ENCODE assay signal across 7 mouse cellular contexts in the genomic region with DNA sequence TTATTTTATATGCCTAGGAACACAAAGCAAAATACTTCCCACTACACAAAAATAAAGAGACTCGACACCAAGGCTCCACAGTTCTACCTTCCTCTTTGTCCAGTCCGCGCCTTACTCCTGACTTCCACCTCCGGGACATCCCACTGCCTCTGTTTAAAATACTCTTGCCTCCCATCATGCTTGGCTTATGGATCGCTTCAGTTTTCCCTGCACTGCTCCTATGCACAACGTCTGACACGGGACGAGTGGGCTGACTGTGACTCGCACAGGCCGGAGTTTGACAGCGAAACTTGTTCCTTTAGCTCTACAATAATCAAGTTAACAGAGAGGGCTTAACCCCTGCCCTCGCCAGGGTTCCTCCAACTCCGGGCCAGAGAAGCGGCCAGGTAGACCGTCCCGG. TPM values are rescaled to one million over a fixed set of nuclear protein-coding genes. Genes with fewer than 3 reads are reported as not detected.
DNase-seq lines count a peak whose midpoint lies in the region; ATAC-seq and TF ChIP-seq lines count a peak whose summit lies in the region.

No protein-coding gene starts in this region.

- H3K9me3 ChIP-seq in lung, postnatal 0 days (ENCODE audit: low read length), result no peaks in the 10 kb centered on the region
- no peaks in the 10 kb centered on the region for H3K9me3 ChIP-seq in limb, embryonic 15.5 days
- H3K9me3 ChIP-seq in stomach, embryonic 15.5 days, result no peaks in the 10 kb centered on the region

- no peak for TF ChIP-seq EP300 in lung, postnatal 0 days (IDR thresholded peaks at IDR 0.05)

- ATAC-seq in lung, postnatal 0 days, result peak; percentile 1; the same call in 1 of the 2 replicates
- ATAC-seq in erythroblast, adult 5-6 weeks (replicated peaks; ENCODE audit: low FRiP score, poor library complexity, severe bottlenecking), result peak; percentile 21; the same call in 1 of the 2 replicates
- no peak for ATAC-seq in limb, embryonic 15.5 days (ENCODE audit: insufficient number of reproducible peaks, low FRiP score, low TSS enrichment, low read depth)
- peak; percentile 20; the same call in 1 of the 2 replicates for ATAC-seq in stomach, embryonic 15.5 days (ENCODE audit: insufficient read depth, low FRiP score, low read depth)

- peak overlapping the region; percentile 71 for H3K9ac ChIP-seq in lung, postnatal 0 days (replicated peaks; ENCODE audit: low read depth)
- H3K9ac ChIP-seq in limb, embryonic 15.5 days, result peak overlapping the region; percentile 50
- H3K9ac ChIP-seq in stomach, embryonic 15.5 days, result peak overlapping the region; percentile 63

- DNase-seq in lung, postnatal 0 days (ENCODE audit: low spot score), result peak; percentile 42
- DNase-seq in lung, postnatal 10 days, result no peak
- DNase-seq in gastrocnemius, postnatal 36 days, result no peak
- no peak for DNase-seq in thymus, postnatal 4 days

- 4% methylated on average over 16 of the region's 16 CpGs for WGBS in lung, postnatal 0 days
- WGBS in limb, embryonic 15.5 days, result under 1% methylated on average over 16 of the region's 16 CpGs
- under 1% methylated on average over 16 of the region's 16 CpGs for WGBS in stomach, embryonic 15.5 days

- peaks cover 12% of the 10 kb centered on the region; the same call in 1 of the 2 replicates for H3K4me1 ChIP-seq in lung, postnatal 0 days (ENCODE audit: insufficient read depth, low read depth, low read length)
- peaks cover 21% of the 10 kb centered on the region for H3K4me1 ChIP-seq in limb, embryonic 15.5 days
- H3K4me1 ChIP-seq in stomach, embryonic 15.5 days, result peaks cover 12% of the 10 kb centered on the region; the same call in 1 of the 2 replicates

- H3K4me2 ChIP-seq in lung, postnatal 0 days (replicated peaks; ENCODE audit: low read depth, low read length), result peak overlapping the region; percentile 85
- H3K4me2 ChIP-seq in limb, embryonic 15.5 days, result peak overlapping the region; percentile 72
- peak overlapping the region; percentile 71 for H3K4me2 ChIP-seq in stomach, embryonic 15.5 days

- H3K27me3 ChIP-seq in lung, postnatal 0 days (replicated peaks; ENCODE audit: insufficient read depth, low read length), result no peaks in the 10 kb centered on the region
- no peaks in the 10 kb centered on the region for H3K27me3 ChIP-seq in limb, embryonic 15.5 days
- H3K27me3 ChIP-seq in stomach, embryonic 15.5 days (replicated peaks), result no peaks in the 10 kb centered on the region

- no peak for TF ChIP-seq CTCF in lung, postnatal 0 days (IDR thresholded peaks at IDR 0.05)

- 0 out of 2 replicates have a peak, but pooled peaks cover 8% of the 10 kb centered on the region for H3K36me3 ChIP-seq in lung, postnatal 0 days (ENCODE audit: insufficient read depth, low read length)
- peaks cover 12% of the 10 kb centered on the region for H3K36me3 ChIP-seq in limb, embryonic 15.5 days
- peaks cover 14% of the 10 kb centered on the region for H3K36me3 ChIP-seq in stomach, embryonic 15.5 days

- intact Hi-C loops in gastrocnemius, postnatal 36 days (cut with DNase I), result no loop called here

- H3K4me3 ChIP-seq in lung, postnatal 0 days (ENCODE audit: low read depth, low read length), result peak overlapping the region; percentile 86
- peak overlapping the region; percentile 94 for H3K4me3 ChIP-seq in limb, embryonic 15.5 days
- peak overlapping the region; percentile 94 for H3K4me3 ChIP-seq in stomach, embryonic 15.5 days (replicated peaks)

- peak overlapping the region; percentile 79 for H3K27ac ChIP-seq in lung, postnatal 0 days (ENCODE audit: low read length)
- peak overlapping the region; percentile 40 for H3K27ac ChIP-seq in limb, embryonic 15.5 days
- peak overlapping the region; percentile 51; the same call in 1 of the 2 replicates for H3K27ac ChIP-seq in stomach, embryonic 15.5 days

RNA-seq across cellular contexts. Expression of a gene that starts 0.3 kb away (rescaled TPM):
- 41.1 and 47.9 TPM in 2 replicates for polyA plus RNA-seq in lung, postnatal 0 days (2015; fragmentation: Nextera tagmentation; extraction: Ambion mirVana)
- 28.4 and 57.3 TPM in 2 replicates for total RNA-seq in erythroblast, adult 5-6 weeks (2015; ENCODE audit: low replicate concordance)
- total RNA-seq in erythroblast, adult 5-6 weeks (2017; ENCODE audit: low replicate concordance), result 19.8 and 26.0 TPM in 2 replicates
- polyA plus RNA-seq in limb, embryonic 15.5 days (2015; fragmentation: Nextera tagmentation; extraction: Ambion mirVana), result 61.1 and 70.7 TPM in 2 replicates
- 61.1 and 73.1 TPM in 2 replicates for polyA plus RNA-seq in stomach, embryonic 15.5 days (2015; fragmentation: Nextera tagmentation; extraction: Ambion mirVana)
- total RNA-seq in gastrocnemius, postnatal 36 days (2021), result 10 to 100 TPM; 22.9 to 26.1 TPM
